Mouse (Mus musculus) frontal cortex, adult 2 months (tissue): ENCODE measurements around the gene Cel. TPM values are rescaled to one million over a fixed set of nuclear protein-coding genes. Genes with fewer than 3 reads are reported as not detected.
"Not testable (repeated sequence)": the region's sequence is repeated elsewhere in the genome, so short reads cannot be mapped to it uniquely, and the experiment has no call there.

Experiments used
- DNase-seq, 2 experiments: peaks; one replicate each; pipeline ENCODE4 v3.0.0; 2022; ENCODE audit warnings: low spot score in 1 of 2; ENCODE audit errors: extremely low spot score in 1 of 2
- polyA plus RNA-seq: library from polyadenylated mRNA; depleted of rRNA; stranded (reverse); fragments of >200 nt; gene quantifications from 2 replicates; pipeline ENCODE4 v1.2.3, GENCODE M21; 2012; rRNA removed

The Cel gene
- polyA plus RNA-seq, 1 experiment, result 0.10 TPM

- DNase-seq, result peak; percentile 81 to 94
Measured at GRCm38 (mm10) chr2:28523643-28524117, 39.5 kb downstream of the Cel start.

DNA sequence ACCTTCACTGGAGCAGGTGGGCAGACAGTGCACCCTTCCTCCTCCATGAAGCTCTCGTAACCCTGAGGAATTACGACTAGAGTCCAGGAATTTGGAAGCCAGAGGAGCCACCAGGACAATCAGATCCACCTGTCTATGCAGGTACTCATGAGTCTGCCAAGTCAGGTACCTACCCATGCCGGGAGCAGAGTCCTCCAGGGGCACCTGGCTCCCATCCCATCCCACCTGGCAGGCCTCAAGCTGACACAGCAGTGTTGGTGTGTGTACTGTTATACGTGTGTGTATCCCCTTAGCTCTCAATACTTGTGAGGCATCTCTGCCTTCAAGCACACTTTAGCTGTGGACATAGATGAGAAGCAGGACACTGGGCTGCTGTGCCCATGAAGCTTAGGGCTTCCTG lies 41.0 kb downstream of the Cel start:
- no peak for DNase-seq

DNA sequence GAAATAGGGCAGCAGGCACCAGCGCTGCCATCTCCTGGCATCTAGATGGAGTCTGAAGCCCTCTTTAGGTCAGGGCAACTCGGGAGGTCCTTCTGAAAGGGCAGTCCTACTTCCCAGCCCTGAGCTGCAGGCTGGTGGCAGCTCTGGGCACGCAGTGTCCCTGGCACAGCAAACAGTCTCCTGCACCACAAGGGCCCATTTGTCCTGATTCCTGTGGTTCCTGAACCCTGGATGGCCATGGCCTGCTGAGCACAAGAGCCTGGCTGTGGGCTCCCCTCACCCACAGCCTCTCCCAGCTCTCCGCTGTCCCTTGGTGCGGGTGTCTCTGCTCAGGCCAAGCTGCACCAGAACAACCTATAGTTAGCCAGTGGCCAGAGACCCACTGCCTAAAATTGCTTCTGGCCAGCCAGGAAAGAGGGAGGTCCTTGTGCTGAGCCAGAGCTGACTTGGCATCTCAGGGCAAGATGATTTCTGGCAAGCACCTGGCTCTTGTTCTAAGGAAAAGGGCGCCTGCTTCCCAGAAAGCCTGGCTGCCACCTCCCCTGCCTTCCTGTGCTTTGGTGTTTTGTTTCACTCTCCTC lies 41.5 kb downstream of the Cel start:
- DNase-seq, result peak; percentile 59 to 65

DNA sequence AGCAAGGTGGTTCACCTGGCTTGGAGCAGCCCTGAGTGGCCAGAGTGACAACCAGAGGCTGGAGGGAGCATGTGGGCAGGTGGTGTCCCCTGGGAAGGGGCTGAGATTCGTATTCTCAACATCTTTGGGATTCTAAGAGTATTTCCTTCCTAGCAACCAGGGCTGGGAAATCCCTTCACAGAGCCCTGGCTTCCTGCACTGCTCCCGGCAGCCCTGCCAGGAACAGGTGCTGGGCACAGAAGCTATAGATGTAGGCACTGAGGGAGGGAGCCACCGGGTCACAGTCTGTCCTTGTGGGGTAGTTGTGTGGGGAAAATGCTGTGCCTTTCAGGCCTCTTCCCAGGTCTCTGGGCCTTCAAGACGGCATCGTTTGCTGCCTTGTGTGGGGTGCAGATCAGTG lies 42.6 kb downstream of the Cel start:
- no peak for DNase-seq

- peak; percentile 81 to 84 for DNase-seq
Measured at GRCm38 (mm10) chr2:28518231-28518630, 45.0 kb downstream of the Cel start.

DNA sequence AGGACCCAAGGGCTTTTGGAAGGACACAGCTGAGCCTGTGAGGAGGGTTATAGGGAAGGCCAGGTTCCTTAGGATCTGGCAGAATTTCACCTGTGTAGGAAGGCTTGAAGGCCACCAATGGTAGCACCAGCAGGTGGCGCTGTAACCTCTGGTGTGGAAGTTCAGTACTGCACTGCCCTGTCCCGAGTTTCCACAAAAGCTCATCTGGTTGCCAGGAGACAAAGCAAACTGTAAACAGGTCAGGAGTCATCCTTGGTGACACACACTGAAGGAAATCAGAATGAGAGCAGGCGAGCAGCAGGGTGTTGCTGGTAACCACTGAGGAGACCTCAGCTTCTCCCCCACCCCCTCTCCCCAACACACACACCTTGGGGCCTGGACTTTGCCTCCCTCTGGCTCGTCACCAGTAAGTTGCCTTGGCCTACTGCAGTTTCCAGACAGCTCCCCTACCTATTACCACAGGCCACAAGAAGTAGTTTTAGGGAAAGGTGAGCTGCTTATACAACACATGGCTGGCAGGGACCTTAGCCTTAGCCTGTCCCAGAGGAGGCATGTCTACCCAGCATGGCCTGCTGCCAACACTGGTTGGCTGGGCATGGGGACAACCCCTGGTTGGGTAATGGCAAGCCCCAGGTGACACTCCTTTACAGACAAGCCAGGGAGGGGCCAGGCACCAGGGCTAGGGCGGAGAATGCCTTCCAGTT lies 45.8 kb downstream of the Cel start:
- DNase-seq, result peak in 1 of 2 experiments; percentile 78

- DNase-seq, result peak; percentile 69 to 95
Measured at GRCm38 (mm10) chr2:28514489-28514888, 48.7 kb downstream of the Cel start.

- no peak for DNase-seq
Measured at GRCm38 (mm10) chr2:28513431-28514370, 49.5 kb downstream of the Cel start.

DNA sequence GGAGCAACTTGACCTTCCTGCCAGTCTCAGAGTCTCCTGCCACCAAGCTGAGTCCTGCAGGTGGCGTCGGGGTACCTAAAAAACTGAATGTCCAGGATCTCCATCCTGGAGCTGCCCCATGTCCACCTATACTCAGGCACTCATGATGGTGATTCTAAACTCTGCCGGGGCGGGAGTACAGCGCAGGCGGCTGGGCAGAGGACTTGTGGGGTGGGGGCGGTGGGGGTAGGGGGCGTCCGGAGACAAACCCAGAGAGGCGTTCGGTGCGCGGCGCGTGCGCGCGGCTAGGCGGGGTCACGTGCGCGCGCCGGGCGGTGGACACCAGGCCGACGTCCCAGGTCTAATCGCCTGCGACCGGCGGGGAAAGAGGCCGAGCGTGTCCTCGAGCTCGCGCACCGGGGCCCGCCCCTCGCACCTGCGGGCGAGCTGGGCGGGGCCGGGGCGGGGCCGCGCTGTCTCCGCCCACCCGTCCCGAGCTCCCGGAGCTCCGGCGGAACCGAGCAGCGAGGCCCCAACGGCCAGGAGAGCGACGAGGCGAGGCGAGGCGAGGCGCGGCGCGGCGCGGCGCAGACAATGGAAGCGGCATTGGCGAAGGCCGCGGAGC lies 50.3 kb downstream of the Cel start, which contains the start of gene Ralgds:
Gene Ralgds, plus strand, starts transcription at position 328 of the 604 bp plus-strand sequence.
- DNase-seq, result no peak

GRCm38 (mm10) chr2:28511600-28511999 lies 51.6 kb downstream of the Cel start:
- DNase-seq, result not testable (repeated sequence)

- no peak for DNase-seq
Measured at GRCm38 (mm10) chr2:28506291-28506690, 56.9 kb downstream of the Cel start.

DNA sequence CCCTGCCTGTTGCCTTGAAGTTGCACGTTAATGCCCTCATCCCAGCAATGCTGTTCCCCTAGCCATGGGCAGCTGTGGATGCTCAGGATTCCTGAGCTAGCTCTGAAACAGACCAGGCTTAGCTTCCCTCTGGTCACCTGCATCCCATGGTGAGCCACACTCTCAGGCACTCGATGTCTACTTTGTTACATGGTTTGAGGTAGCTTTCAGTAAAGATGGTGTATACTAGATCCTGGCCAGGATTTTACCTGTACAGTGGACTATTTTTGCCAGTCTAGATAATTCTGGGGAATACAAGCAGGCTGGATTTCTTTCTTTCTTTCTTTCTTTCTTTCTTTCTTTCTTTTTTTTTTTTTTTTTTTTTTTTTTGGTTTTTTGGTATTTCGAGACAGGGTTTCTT lies 57.4 kb downstream of the Cel start, which contains the start of gene Gm10134:
Gene Gm10134, plus strand, starts transcription at position 301 of the 400 bp plus-strand sequence.
- no peak for DNase-seq

Other genes starting within 250 kb of the Cel start
- 13.0 and 15.0 TPM in 2 replicates for gene Ppp1r26, start 116.6 kb downstream of the Cel start, polyA plus RNA-seq
- gene 1700007K13Rik, start 97.1 kb downstream of the Cel start, polyA plus RNA-seq, result 2.4 and 3.5 TPM in 2 replicates
- gene Mrps2, start 95.3 kb downstream of the Cel start, polyA plus RNA-seq, result 34.7 and 37.4 TPM in 2 replicates
- gene Gbgt1, start 66.5 kb downstream of the Cel start, polyA plus RNA-seq, result 1.3 and 1.4 TPM in 2 replicates
- gene Gm10134, start 57.3 kb downstream of the Cel start, polyA plus RNA-seq, result 0.54 TPM in 1 of 2 replicates, not detected in the other
- gene Ralgds, start 50.3 kb downstream of the Cel start, polyA plus RNA-seq, result 90.9 and 92.7 TPM in 2 replicates
- gene Gtf3c5, start 20.3 kb upstream of the Cel start, polyA plus RNA-seq, result 21.8 and 23.8 TPM in 2 replicates
- 0.08 TPM in 1 of 2 replicates, not detected in the other for gene Gfi1b, start 58.6 kb upstream of the Cel start, polyA plus RNA-seq
- 31.0 and 33.7 TPM in 2 replicates for gene Tsc1, start 77.8 kb upstream of the Cel start, polyA plus RNA-seq
- 0.36 and 0.57 TPM in 2 replicates for gene Spaca9, start 136.3 kb upstream of the Cel start, polyA plus RNA-seq
- 1.8 and 1.9 TPM in 2 replicates for gene Ak8, start 136.8 kb upstream of the Cel start, polyA plus RNA-seq